Mouse (Mus musculus) neutrophil, adult 83 days (primary cell): ENCODE measurements around the gene Pafah1b3. TPM values are rescaled to one million over a fixed set of nuclear protein-coding genes. Genes with fewer than 3 reads are reported as not detected.

Experiments used
- total RNA-seq, 2 experiments: library from RNA; stranded (reverse); gene quantifications; one replicate each; pipeline ENCODE4 v1.2.4; 2023

Gene Pafah1b3
- 1 to 10 TPM; 8.2 to 9.0 TPM for total RNA-seq

GRCm38 (mm10) chr7:25297454-25298325 is at the start of gene Pafah1b3:
Gene Pafah1b3 (minus strand): TSS chr7:25297986.

DNA sequence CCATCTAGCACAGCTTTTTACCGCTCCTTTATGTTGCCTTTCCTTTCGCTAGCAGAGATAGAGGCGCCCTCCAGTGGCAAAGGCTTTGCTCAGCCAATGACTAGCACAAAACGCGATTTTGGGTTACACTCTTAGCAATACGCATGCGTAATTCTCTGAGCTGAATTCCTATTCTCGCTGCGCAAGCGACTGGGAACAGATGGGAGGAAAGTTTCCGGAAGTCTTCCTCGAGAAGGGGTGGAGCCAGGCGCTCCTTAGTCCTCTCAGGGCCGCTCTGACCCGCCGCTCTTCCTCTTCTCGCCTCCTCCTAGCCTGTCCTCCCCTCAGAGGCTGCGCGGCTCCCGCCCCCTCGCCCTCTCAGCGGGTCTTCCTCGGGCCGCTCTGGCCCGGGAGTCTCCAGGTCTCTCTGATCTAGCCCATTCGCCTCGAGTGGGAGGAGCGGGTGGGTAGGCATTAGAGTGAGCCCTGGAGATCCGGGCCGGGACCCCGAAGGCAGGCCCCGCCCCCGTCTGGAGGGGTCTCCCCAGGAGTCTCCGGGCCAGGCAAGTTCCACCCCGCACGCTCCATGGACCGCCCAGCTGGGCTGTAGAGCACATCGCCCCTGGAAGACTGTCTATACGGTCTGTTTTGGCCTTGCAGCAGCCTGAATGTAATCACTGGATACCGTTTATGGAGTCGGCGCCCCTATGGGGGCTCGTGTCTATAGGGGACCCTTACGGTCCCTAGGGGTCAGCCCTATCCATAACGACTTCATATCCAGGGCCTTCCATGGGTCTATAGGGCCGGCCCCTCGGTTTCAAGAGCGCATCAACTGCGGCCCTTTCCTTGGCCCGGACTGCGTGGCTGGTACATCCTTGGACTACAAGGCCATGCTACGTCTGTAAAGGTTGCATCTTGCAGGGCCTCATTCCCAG is 19.0 kb upstream of the Pafah1b3 start, which contains the start of gene Megf8:
TSS of gene Megf8 (plus strand) at position 633 of the 914 bp plus-strand sequence.

GRCm38 (mm10) chr7:25305956-25306613 is 8.3 kb upstream of the Pafah1b3 start, which contains the start of gene Tmem145:
Gene Tmem145 (plus strand): TSS chr7:25306106.

GRCm38 (mm10) chr7:25301063-25301462 is 3.3 kb upstream of the Pafah1b3 start, which contains the start of gene Prr19:
Gene Prr19 (plus strand): TSS chr7:25301411.

DNA sequence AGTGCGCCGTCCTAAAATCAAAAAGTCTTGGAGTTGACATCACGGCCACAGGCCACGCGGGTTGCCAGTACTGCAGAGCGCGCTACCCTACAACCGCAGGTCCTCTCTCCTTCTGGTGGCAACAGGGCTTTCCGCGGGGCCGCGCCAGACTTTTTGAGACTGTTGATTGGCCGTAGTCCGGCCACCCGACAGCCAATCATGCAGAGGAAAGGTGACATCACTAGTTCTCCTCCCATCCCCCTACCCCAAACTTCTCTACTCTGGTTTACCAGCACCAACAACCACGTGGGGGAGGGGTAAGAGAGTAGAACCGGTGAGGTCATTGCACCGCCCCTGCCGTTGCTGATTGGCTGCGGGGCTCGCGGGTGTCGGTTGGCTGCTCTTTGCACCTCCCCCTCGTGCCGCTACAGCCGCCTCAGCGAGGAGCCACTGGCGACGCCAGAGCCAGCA is 30.5 kb downstream of the Pafah1b3 start, which contains the start of gene Cic:
TSS of gene Cic (plus strand) at position 404 of the 450 bp plus-strand sequence.

GRCm38 (mm10) chr7:25250141-25250972 is 47.4 kb downstream of the Pafah1b3 start, which contains the start of gene Erf:
Gene Erf (minus strand): TSS chr7:25250761.

Other genes with a start within 250 kb of the Pafah1b3 start
- gene Grik5, start 225.6 kb downstream of the Pafah1b3 start, total RNA-seq: 1 to 10 TPM; 3.0 TPM
- gene Zfp574, start 225.4 kb downstream of the Pafah1b3 start, total RNA-seq: 10 to 100 TPM; 14.5 to 15.8 TPM
- gene Pou2f2, start 118.3 kb downstream of the Pafah1b3 start, total RNA-seq: 10 to 100 TPM; 13.2 to 15.0 TPM
- 100 to 1,000 TPM; 105 to 118 TPM for gene Dedd2, start 77.4 kb downstream of the Pafah1b3 start, total RNA-seq
- gene Zfp526, start 76.6 kb downstream of the Pafah1b3 start, total RNA-seq: 10 to 100 TPM; 12.1 to 12.7 TPM
- gene Gsk3a, start 60.1 kb downstream of the Pafah1b3 start, total RNA-seq: 10 to 100 TPM; 80.7 to 83.4 TPM
- 10 to 100 TPM in 1 of 2 experiments, 1 to 10 TPM in 1; 9.6 to 10.2 TPM for gene Erf, start 47.2 kb downstream of the Pafah1b3 start, total RNA-seq
- gene Cic, start 30.3 kb downstream of the Pafah1b3 start, total RNA-seq: 100 to 1,000 TPM; 191 to 211 TPM
- gene Prr19, start 3.4 kb upstream of the Pafah1b3 start, total RNA-seq: not detected
- gene Tmem145, start 8.1 kb upstream of the Pafah1b3 start, total RNA-seq: not detected
- 1 to 10 TPM; 2.4 to 3.9 TPM for gene Megf8, start 19.2 kb upstream of the Pafah1b3 start, total RNA-seq
- not detected for gene Cnfn, start 71.7 kb upstream of the Pafah1b3 start, total RNA-seq
- gene Lipe, start 100.7 kb upstream of the Pafah1b3 start, total RNA-seq: 10 to 100 TPM; 30.2 to 37.9 TPM
- not detected for gene Cxcl17, start 114.9 kb upstream of the Pafah1b3 start, total RNA-seq
- 100 to 1,000 TPM; 260 to 292 TPM for gene Ceacam1, start 179.6 kb upstream of the Pafah1b3 start, total RNA-seq
- 10 to 100 TPM; 33.7 to 37.6 TPM for gene Ceacam2, start 241.9 kb upstream of the Pafah1b3 start, total RNA-seq